Mouse (Mus musculus): ENCODE measurements around the gene Lrch3. TPM values are rescaled to one million over a fixed set of nuclear protein-coding genes. Genes with fewer than 3 reads are reported as not detected.
"Not testable (repeated sequence)": the region's sequence is repeated elsewhere in the genome, so short reads cannot be mapped to it uniquely, and the experiment has no call there.

Lrch3 gene
- total RNA-seq (2021) (10 to 100 TPM; 31.3 to 37.6 TPM), polyA plus RNA-seq (2012; rRNA removed) (14.9 and 17.8 TPM in 2 replicates)
- long read RNA-seq, full-length matches to known transcripts = 5 of 8 reads
- long read RNA-seq, partial matches to known transcripts = 1 of 8 reads
- long read RNA-seq, other reads (novel, unspliced or antisense) = 2 of 8 reads

- DNase-seq = peak; percentile 98
Measured at GRCm38 (mm10) chr16:32913937-32914881, at the start of gene Lrch3. Gene Lrch3, plus strand, starts transcription at chr16:32914100.

GRCm38 (mm10) chr16:32865401-32865800, 48.5 kb upstream of the Lrch3 start:
- no peak for DNase-seq

- DNase-seq = no peak
Measured at GRCm38 (mm10) chr16:32866713-32867112, 47.2 kb upstream of the Lrch3 start.

GRCm38 (mm10) chr16:32867919-32868552, 45.9 kb upstream of the Lrch3 start:
- peak; percentile 96 for DNase-seq

- no peak for DNase-seq
Measured at GRCm38 (mm10) chr16:32870231-32870630, 43.7 kb upstream of the Lrch3 start.

GRCm38 (mm10) chr16:32873366-32873765, 40.5 kb upstream of the Lrch3 start:
- DNase-seq = no peak

GRCm38 (mm10) chr16:32875281-32875680, 38.6 kb upstream of the Lrch3 start:
- not testable (repeated sequence) for DNase-seq

GRCm38 (mm10) chr16:32875847-32876246, 38.1 kb upstream of the Lrch3 start:
- DNase-seq = no peak

GRCm38 (mm10) chr16:32876831-32877230, 37.1 kb upstream of the Lrch3 start:
- no peak for DNase-seq

- DNase-seq = peak; percentile 98
Measured at GRCm38 (mm10) chr16:32877343-32878156, 36.4 kb upstream of the Lrch3 start, which contains the start of the genes Fyttd1 and Rubcn. Gene Fyttd1, plus strand, starts transcription at chr16:32877500. Gene Rubcn, minus strand, starts transcription at chr16:32877766.

- no peak for DNase-seq
Measured at GRCm38 (mm10) chr16:32878157-32878598, 35.7 kb upstream of the Lrch3 start.

GRCm38 (mm10) chr16:32878972-32879926, 34.7 kb upstream of the Lrch3 start:
- DNase-seq = peak; percentile 14

- DNase-seq = no peak
Measured at GRCm38 (mm10) chr16:32881538-32881937, 32.4 kb upstream of the Lrch3 start.

GRCm38 (mm10) chr16:32887996-32888395, 25.9 kb upstream of the Lrch3 start:
- DNase-seq = no peak

GRCm38 (mm10) chr16:32889881-32890280, 24.0 kb upstream of the Lrch3 start:
- no peak for DNase-seq

- DNase-seq = no peak
Measured at GRCm38 (mm10) chr16:32896126-32896525, 17.8 kb upstream of the Lrch3 start.

- DNase-seq = no peak
Measured at GRCm38 (mm10) chr16:32901360-32902050, 12.4 kb upstream of the Lrch3 start.

- no peak for DNase-seq
Measured at GRCm38 (mm10) chr16:32902051-32902428, 11.9 kb upstream of the Lrch3 start.

- DNase-seq = peak; percentile 17
Measured at GRCm38 (mm10) chr16:32906186-32906585, 7.7 kb upstream of the Lrch3 start.

GRCm38 (mm10) chr16:32906727-32907126, 7.2 kb upstream of the Lrch3 start:
- peak; percentile 83 for DNase-seq

Measured in adrenal gland, adult 2 months (tissue).